Mouse (Mus musculus): ENCODE results near the gene Il21r. TPM values are rescaled to one million over a fixed set of nuclear protein-coding genes. Genes with fewer than 3 reads are reported as not detected.

The Il21r gene
- total RNA-seq, 2 experiments from 2014 or later = 0.74 to 2.1 TPM

- no peak for ATAC-seq (replicated peaks; ENCODE audit: low FRiP score, low TSS enrichment, poor library complexity, severe bottlenecking)
Observed at GRCm38 (mm10) chr7:125625219-125625618, 22.0 kb downstream of the Il21r start.

GRCm38 (mm10) chr7:125625829-125626228, 22.6 kb downstream of the Il21r start:
- no peak for ATAC-seq (replicated peaks; ENCODE audit: low FRiP score, low TSS enrichment, poor library complexity, severe bottlenecking)

GRCm38 (mm10) chr7:125630317-125630716, 27.1 kb downstream of the Il21r start:
- peak; percentile 66 for ATAC-seq (replicated peaks; ENCODE audit: low FRiP score, low TSS enrichment, poor library complexity, severe bottlenecking)

GRCm38 (mm10) chr7:125630989-125631388, 27.8 kb downstream of the Il21r start:
- ATAC-seq (replicated peaks; ENCODE audit: low FRiP score, low TSS enrichment, poor library complexity, severe bottlenecking) = no peak

GRCm38 (mm10) chr7:125637220-125638140, 34.3 kb downstream of the Il21r start:
- ATAC-seq (replicated peaks; ENCODE audit: low FRiP score, low TSS enrichment, poor library complexity, severe bottlenecking) = no peak

GRCm38 (mm10) chr7:125638376-125638775, 35.1 kb downstream of the Il21r start:
- 0 out of 2 replicates have a peak, but pooled peaks have one; percentile 1 for ATAC-seq (replicated peaks; ENCODE audit: low FRiP score, low TSS enrichment, poor library complexity, severe bottlenecking)

GRCm38 (mm10) chr7:125638870-125639386, 35.7 kb downstream of the Il21r start:
- ATAC-seq (replicated peaks; ENCODE audit: low FRiP score, low TSS enrichment, poor library complexity, severe bottlenecking) = peak; percentile 64

- 0 out of 2 replicates have a peak, but pooled peaks have one; percentile 9 for ATAC-seq (replicated peaks; ENCODE audit: low FRiP score, low TSS enrichment, poor library complexity, severe bottlenecking)
Observed at GRCm38 (mm10) chr7:125643880-125644279, 40.7 kb downstream of the Il21r start.

GRCm38 (mm10) chr7:125645413-125645812, 42.2 kb downstream of the Il21r start:
- no peak for ATAC-seq (replicated peaks; ENCODE audit: low FRiP score, low TSS enrichment, poor library complexity, severe bottlenecking)

GRCm38 (mm10) chr7:125649013-125649412, 45.8 kb downstream of the Il21r start:
- ATAC-seq (replicated peaks; ENCODE audit: low FRiP score, low TSS enrichment, poor library complexity, severe bottlenecking) = no peak

- ATAC-seq (replicated peaks; ENCODE audit: low FRiP score, low TSS enrichment, poor library complexity, severe bottlenecking) = no peak
Observed at GRCm38 (mm10) chr7:125657511-125657910, 54.3 kb downstream of the Il21r start.

GRCm38 (mm10) chr7:125663654-125664053, 60.4 kb downstream of the Il21r start:
- ATAC-seq (replicated peaks; ENCODE audit: low FRiP score, low TSS enrichment, poor library complexity, severe bottlenecking) = no peak

GRCm38 (mm10) chr7:125670865-125671264, 67.6 kb downstream of the Il21r start:
- ATAC-seq (replicated peaks; ENCODE audit: low FRiP score, low TSS enrichment, poor library complexity, severe bottlenecking) = peak; percentile 51

- no peak for ATAC-seq (replicated peaks; ENCODE audit: low FRiP score, low TSS enrichment, poor library complexity, severe bottlenecking)
Observed at GRCm38 (mm10) chr7:125671396-125671795, 68.2 kb downstream of the Il21r start.

- peak; percentile 45; the same call in 1 of the 2 replicates for ATAC-seq (replicated peaks; ENCODE audit: low FRiP score, low TSS enrichment, poor library complexity, severe bottlenecking)
Observed at GRCm38 (mm10) chr7:125674916-125675315, 71.7 kb downstream of the Il21r start.

- ATAC-seq (replicated peaks; ENCODE audit: low FRiP score, low TSS enrichment, poor library complexity, severe bottlenecking) = no peak
Observed at GRCm38 (mm10) chr7:125678756-125679155, 75.5 kb downstream of the Il21r start.

- ATAC-seq (replicated peaks; ENCODE audit: low FRiP score, low TSS enrichment, poor library complexity, severe bottlenecking) = no peak
Observed at GRCm38 (mm10) chr7:125679936-125680335, 76.7 kb downstream of the Il21r start.
